Mouse (Mus musculus): ENCODE measurements at regions not wholly inside any gene's neighbourhood (a gene's known extent, or its start where the extent isn't known, plus 50 kb on each side); places are given as distances from the start of the nearest gene placed in this dataset.

DNA sequence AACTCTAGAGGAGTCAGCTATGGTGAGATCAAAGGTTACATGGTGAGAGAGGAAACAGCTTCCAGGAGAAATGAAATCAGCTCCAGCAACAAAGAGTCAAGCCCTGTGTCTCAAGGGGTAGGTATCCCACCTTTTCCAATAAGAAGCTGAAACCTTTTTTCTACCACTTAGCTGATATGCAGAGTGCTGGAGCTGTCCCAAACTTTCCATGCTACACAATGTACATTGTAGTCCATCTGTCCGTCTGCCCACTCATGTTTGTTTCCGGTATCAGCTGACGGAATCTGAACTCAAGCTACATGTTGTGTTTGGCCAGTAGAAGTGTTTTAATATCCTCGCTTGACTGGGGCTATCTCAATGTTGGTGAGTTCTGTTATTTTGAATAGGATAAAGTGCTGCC lies 83.6 kb upstream of the Ngf start:
- no peak for DNase-seq (ENCODE audit: low read depth, low spot score)

DNA sequence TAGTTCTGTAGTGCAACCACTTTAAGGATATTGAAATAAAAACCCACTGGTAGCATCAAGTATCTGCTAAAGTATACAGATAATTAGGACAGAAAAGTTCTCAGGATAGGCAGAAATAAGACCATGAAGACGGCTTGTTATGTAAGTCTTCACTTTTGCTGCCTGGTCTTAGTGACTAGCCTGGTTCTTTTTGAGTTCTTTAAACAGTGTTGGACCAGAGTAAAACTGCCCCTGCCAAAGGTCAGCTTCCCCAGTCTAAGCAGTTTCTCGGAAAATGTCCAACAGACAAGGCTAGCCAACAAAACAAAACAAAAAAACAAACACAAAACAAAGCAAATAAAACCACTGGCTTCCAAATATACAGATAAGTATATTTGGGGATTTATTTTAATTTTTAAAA lies 85.1 kb upstream of the Ngf start:
- no peak for DNase-seq (ENCODE audit: low read depth, low spot score)

GRCm38 (mm10) chr3:102383671-102384070 lies 86.0 kb upstream of the Ngf start:
- no peak for DNase-seq (ENCODE audit: low read depth, low spot score)

DNA sequence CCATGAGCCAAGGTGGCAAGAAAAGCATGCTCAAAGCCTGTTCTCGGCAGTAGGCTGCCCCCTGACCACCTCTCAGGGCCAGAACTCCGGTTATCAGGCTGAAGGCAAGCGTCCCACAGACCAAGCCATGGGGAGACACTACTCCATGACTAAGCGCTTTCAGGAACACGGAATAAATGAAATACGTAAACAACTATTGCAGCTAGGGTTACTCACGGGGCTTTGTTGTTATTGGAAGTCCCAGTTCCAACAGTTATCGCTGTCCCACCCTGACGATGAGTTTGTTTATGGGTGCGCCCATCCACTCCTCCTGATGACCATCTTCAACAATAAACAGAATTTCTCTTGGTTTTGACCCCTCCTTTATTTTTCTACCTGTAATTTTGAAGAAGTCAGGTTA lies 88.0 kb upstream of the Ngf start:
- no peak for DNase-seq (ENCODE audit: low read depth, low spot score)

- no peak for DNase-seq (ENCODE audit: low read depth, low spot score)
Measured at GRCm38 (mm10) chr3:102374381-102375060, 95.2 kb upstream of the Ngf start.

DNA sequence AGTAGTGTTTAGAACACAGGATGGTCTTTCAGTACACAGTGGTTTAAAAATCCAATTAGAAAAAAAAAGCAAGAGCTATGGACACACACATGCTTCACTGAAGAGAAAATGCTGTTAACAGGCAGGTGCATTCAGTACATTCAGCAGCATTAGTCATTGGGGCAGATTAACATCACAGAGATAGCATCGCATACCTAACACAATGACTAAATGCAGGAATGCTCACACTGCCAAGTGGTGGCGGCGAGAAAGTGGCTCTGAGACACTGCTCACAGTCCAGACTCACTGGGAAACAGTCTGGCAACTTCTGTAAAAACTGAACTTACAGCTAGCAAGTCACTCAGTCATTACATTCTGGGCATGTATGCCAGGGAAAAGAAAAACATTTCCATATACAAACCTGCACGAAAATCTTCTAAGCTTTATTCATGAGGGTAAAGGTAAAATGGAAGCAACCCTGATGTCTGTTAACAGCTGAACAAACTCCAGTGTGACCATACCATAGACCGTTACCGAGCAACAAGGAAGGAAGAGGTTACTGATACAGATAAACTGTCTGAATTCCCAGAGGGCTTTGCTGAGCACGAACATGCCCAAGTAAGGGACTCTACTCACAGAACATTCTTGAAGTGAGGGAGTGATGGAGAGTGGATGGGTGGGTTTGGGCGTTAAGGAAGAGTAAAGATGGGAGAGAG lies 97.4 kb upstream of the Ngf start:
- DNase-seq (ENCODE audit: low read depth, low spot score) = no peak

DNA sequence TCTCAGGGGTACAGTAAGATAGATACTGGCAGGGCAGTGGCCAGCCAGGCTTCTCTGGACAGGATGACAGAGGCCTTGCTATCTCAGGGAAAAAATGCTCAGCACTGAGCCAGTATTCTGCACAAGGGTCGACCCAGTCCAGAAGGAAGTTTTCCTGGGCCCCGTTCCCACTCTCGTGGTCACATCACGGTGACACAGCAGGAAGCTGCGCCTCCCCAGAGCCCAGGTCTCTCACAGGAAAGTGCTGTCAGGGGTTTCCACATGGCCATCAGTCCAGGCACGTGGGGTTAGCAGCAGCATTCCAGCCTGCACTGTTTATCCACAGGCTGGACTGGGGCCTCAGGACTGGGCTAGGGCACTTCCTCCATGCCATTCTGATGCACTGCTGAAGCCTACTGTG lies 103.5 kb upstream of the Ngf start:
- no peak for DNase-seq (ENCODE audit: low read depth, low spot score)

DNA sequence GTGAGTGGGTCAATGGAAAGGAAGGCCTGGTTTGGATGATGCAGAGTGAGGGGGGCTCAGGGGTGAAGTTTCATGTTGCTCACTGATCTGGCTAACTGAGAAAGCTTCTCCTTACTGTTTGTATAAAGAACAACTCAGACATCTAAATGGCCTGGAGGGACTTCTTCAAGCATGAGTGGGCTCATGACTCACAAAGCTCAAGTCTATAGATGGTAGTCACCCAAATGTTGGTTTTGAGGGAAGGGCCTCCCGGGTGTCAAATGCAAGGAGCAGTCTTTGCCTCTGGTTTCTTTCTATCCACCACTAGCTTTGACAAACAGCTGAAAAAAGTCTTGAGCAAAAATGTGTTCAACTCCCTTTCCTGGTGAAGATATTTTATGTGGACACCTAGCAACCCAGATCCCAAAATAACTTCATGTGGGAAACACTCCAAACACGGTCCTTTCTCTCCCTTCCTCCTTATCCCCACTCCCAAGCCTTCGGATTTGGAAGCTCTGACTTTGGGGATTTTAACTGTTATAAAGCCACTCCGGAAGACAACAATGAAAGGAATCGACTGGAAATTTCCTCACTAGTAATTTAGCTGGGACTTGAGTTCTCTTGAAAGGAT lies 105.3 kb upstream of the Ngf start:
- DNase-seq (ENCODE audit: low read depth, low spot score) = no peak

DNA sequence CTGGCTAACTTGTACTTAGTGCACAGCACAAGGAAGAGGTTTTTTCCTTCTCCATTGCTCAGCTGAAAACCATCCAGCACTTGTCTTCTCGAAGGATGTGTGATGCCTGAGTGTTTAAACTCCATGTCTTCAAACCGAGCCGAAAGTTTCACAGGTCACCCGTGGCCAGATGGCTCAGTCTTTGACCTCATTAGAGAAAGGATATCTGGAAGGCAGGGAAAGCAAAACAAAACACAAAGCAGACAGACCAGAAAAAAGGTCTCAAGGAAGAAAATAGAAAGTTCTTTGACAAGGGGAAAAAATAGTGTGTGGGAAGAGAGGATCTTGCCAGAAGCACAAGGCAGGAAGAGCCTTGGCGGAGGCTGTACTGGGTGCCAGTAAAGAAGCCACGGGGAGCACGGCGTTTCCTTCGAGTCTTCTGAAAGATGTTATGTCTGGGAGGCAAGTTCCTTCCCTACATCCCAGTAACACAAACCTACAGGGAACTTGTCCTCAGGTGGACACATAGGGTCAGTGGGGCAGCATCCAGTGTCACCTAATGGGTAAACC lies 108.9 kb upstream of the Ngf start:
- DNase-seq (ENCODE audit: low read depth, low spot score) = no peak

GRCm38 (mm10) chr3:102358801-102359200 lies 110.9 kb upstream of the Ngf start:
- no peak for DNase-seq (ENCODE audit: low read depth, low spot score)

GRCm38 (mm10) chr3:102357062-102357610 lies 112.6 kb upstream of the Ngf start:
- DNase-seq (ENCODE audit: low read depth, low spot score) = no peak

- no peak for DNase-seq (ENCODE audit: low read depth, low spot score)
Measured at GRCm38 (mm10) chr3:102355352-102355751, 114.4 kb upstream of the Ngf start.

- DNase-seq (ENCODE audit: low read depth, low spot score) = no peak
Measured at GRCm38 (mm10) chr3:102354771-102355170, 114.9 kb upstream of the Ngf start.

DNA sequence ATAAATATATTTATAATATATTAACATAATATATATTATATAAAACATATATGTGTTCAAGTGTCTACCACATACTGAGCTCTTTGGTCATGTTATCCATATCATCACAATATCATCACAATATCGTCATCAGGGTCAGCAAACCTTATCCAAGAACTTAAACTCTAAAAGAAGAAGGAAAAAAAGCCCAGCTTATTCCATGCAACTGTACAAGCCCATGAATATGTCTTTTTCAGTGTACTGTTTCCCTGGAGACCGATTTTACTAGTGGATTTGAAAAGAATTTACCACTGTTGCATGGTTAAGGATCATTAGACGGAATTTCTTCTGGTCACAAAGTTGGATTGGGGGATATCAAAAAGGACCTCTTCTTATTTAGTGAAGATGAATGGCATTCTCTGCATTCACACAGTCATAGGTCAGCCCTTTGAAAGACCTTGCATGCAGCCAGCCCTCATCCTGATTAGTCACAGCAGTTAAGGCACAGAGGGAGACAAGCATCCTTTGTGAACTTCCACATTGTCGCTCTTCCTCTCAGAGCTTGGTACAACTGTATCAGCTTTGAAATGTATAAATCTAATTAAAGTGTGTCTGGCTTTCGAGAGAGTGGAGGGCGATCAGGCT lies 116.3 kb upstream of the Ngf start:
- DNase-seq (ENCODE audit: low read depth, low spot score) = peak; percentile 83

DNA sequence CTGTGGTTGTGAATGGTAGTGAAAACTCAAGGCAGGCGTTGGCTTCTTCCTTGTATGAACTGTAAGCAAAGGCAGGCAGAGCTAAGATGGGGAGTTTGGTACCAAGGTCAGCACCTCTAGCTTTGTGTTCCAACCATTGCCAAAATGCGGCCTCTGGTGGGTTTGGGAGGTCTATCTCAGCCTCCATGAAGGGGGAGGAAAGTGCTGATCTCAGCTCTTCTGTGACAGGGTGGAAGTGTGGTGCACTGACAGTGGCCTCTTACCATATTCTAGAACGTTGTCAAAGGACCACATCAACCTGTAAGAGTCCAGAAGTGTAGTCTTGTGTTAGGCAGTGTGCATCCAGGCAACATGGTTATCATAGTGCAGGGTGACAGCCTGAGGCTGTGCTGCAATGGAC lies 123.6 kb upstream of the Ngf start:
- no peak for DNase-seq (ENCODE audit: low read depth, low spot score)

DNA sequence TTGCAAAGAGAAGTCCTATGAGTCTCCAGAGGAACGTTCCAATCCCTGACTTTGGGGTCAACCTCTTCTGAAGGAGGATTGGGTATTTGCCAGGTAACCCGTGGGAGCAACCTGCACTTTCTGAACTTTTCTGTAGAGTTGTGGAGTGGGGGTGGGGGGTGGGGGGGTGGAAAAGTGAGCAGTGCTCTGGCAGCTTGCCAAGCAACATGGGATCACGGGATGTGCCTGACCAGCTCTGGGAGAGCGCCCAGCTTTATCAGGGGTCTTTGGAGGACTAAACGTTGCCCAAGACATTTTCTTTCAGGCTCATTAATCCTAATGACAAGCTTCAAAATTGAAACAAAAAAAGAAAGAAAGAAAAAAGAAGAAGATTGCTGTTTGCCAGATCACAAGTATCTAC lies 124.4 kb upstream of the Ngf start:
- DNase-seq (ENCODE audit: low read depth, low spot score) = no peak

DNA sequence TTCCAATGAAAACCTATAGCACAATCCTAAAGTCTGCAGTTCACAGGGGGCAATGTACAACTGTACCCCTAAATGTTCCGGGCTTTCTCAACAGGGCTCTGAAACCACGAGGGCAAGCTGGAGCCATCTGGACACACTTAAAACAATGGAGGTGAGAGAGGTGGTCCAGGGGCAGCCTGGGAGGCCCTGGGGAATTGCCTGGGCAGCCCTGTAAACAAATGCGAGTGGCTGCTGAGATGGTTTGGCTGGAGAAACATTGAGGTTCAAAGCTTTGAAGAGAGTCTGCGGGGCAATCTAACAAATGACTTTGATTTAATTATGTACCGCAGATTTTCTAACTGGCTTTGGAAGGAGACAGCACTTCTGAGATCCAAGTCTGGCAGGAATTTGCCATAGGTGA lies 129.0 kb upstream of the Ngf start:
- peak; percentile 7 for DNase-seq (ENCODE audit: low read depth, low spot score)

GRCm38 (mm10) chr3:102337881-102338280 lies 131.8 kb upstream of the Ngf start:
- no peak for DNase-seq (ENCODE audit: low read depth, low spot score)

DNA sequence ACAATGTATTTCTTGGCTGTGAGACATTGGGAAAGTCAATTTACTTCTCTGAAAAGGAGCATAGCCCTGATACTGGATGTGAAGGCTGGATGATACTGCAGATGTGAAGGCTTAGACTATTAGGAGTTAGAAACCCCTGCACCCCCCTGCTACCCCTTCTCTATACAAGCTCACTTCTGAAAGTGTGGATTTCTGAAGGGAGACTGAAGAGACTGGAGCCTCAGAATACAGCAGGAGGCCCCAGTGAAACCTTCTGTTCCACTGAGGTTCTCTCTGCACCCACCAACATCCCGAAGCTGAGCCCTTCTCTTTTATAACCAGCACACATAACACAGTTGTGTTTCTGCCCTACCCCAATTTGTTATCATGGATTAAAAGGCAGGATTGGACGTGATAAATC lies 131.7 kb upstream of the Vangl1 start:
- no peak for DNase-seq (ENCODE audit: low read depth, low spot score)

DNA sequence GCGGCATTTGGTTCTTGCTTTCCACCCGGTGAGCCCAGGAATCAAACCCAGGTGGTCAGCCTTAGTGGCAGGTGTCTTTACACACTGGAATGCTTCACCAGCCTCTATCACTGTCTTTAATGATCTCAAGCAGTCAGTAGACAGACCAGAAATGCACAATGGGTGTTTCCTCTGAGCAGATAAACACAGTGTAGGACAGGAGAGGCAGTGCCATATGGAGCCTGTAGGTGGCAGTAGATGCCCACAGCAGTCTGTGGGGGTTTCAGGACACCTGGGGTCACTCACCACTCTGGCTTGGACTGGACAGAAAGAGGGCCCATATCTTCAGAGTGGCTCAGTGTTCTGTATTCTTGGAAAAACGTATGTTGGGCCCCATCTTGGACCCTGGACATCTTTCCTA lies 130.7 kb upstream of the Vangl1 start:
- peak; percentile 67 for DNase-seq (ENCODE audit: low read depth, low spot score)

- no peak for DNase-seq (ENCODE audit: low read depth, low spot score)
Measured at GRCm38 (mm10) chr3:102332221-102332620, 127.7 kb upstream of the Vangl1 start.

DNA sequence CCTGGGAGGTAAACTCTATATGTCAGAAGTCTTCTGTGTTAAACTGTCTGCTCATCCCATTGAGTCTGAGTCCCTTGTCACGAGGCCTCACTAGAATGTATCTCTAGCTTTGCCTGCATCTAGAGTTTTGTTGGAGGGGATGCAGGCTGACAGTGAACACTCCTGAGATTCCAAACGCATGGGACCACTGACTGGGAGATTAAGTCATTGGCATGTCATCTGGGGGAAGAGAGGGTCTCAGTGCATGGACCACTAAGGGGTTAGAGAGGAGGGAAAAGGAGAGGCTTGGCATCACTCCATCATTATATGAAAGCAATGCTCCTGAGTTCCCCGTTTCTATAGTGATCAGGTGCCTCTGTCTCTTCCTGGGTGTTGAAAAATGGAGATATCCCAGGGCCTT lies 114.8 kb upstream of the Vangl1 start:
- no peak for DNase-seq (ENCODE audit: low read depth, low spot score)
